Mouse (Mus musculus): Measurements from ENCODE around the gene Crtc3.

DNA sequence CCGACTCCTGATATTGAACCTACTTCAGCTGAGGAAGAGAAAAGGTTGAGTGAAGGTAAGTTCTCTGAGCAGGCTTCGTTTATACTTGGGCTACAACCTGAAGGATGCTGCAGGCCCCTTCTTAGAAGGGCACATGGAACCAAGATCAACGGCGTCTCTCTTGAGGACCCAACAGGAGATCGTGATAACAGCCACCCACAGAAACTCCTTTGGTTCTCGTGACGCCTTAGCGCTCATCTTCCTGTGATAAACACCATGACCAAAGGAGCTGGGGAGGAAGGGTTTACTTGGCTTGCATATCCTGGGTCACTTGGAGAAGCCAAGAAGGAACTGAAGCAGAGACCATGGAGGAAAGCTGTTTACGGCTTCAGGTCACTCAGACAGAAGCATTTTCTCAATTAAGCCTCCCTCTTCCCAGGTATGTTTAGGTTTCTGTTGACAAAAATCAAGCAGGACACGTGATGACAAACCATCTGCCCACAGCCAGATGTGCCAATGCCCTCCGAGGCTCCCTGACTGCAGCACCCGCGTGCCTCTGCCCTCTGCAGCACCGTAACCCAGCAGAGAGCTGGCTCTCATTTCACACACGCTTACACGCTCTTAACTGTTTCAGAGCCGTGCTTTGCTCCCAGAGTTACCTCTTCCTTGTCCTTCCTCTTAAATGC lies 52.3 kb downstream of the Crtc3 start:
- TF ChIP-seq EP300 (IDR thresholded peaks at IDR 0.05; ENCODE audit: low read depth), result no peak
- no peak for TF ChIP-seq CTCF (IDR thresholded peaks at IDR 0.05; ENCODE audit: low read depth)

Measured in liver, postnatal 0 days (tissue).